Mouse (Mus musculus) liver, adult 2 months (tissue): Measurements from ENCODE around the gene A630023A22Rik. TPM values are rescaled to one million over a fixed set of nuclear protein-coding genes. Genes with fewer than 3 reads are reported as not detected.

Source experiments
- DNase-seq: peaks from one replicate; pipeline ENCODE4 v3.0.0-alpha.2; 2011; ENCODE audit warnings: low read depth, low spot score; ENCODE audit errors: extremely low read depth
- H3K27ac ChIP-seq: fragments of 200-500 bp; replicated peaks from 2 replicates; pipeline ENCODE4 v1.5.1; 2012; ENCODE audit warnings: low read depth, mild to moderate bottlenecking, control low read depth, inconsistent platforms, low read length; ENCODE audit not compliant: insufficient read depth
- H3K27me3 ChIP-seq: fragments of 200-500 bp; 2 replicates; pipeline ENCODE4 v1.6.1; 2012; ENCODE audit warnings: mild to moderate bottlenecking, moderate library complexity, low read length, inconsistent platforms; ENCODE audit not compliant: control insufficient read depth, insufficient read depth
- H3K36me3 ChIP-seq: fragments of 200-500 bp; 2 replicates; pipeline ENCODE4 v1.6.1; 2012; ENCODE audit warnings: low read length, inconsistent platforms; ENCODE audit not compliant: control insufficient read depth, insufficient read depth
- H3K4me1 ChIP-seq: fragments of 200-500 bp; 2 replicates; pipeline ENCODE4 v1.6.1; 2011; ENCODE audit warnings: low read length; ENCODE audit not compliant: control insufficient read depth, insufficient read depth
- H3K4me3 ChIP-seq: fragments of 200-500 bp; 2 replicates; pipeline ENCODE4 v1.5.1; 2011; ENCODE audit warnings: low read depth, mild to moderate bottlenecking, control low read depth, low read length, moderate library complexity; ENCODE audit not compliant: insufficient read depth
- H3K79me2 ChIP-seq: fragments of 200-500 bp; 2 replicates; pipeline ENCODE4 v1.6.1; 2012; ENCODE audit warnings: inconsistent platforms, mild to moderate bottlenecking, low read length, moderate library complexity; ENCODE audit not compliant: control insufficient read depth, insufficient read depth
- H3K9ac ChIP-seq: fragments of 200-500 bp; 2 replicates; pipeline ENCODE4 v1.6.1; 2012; ENCODE audit warnings: low read depth, mild to moderate bottlenecking, control low read depth, inconsistent platforms, low read length
- CTCF ChIP-seq: fragments of 200-500 bp; IDR thresholded peaks from 2 replicates; pipeline ENCODE4 v1.5.1; 2011; ENCODE audit warnings: low read depth, low read length, control low read depth
- POLR2A ChIP-seq: fragments of 200-500 bp; IDR thresholded peaks from 2 replicates; pipeline ENCODE4 v1.6.1; 2011; ENCODE audit warnings: low read length, control low read depth; ENCODE audit not compliant: insufficient read depth; ENCODE audit errors: extremely low read depth
- WGBS: fragments of 180-500 bp; shearing (Covaris S2); methylation state at CpG from one replicate; pipeline ENCODE4 v1.1.7; 2018; 5-methylcytosine and 5-hydroxymethylcytosine counted together
- polyA plus RNA-seq: library from polyadenylated mRNA; depleted of rRNA; stranded (reverse); fragments of >200 nt; gene quantifications from 2 replicates; pipeline ENCODE4 v1.2.3, GENCODE M21; 2012
- total RNA-seq: library from RNA; depleted of rRNA; stranded (reverse); fragments of >200 nt; gene quantifications from 2 replicates; pipeline ENCODE4 v1.2.3, GENCODE M21; 2014

The A630023A22Rik gene
- total and polyA plus RNA-seq, 2 experiments, result not detected

DNA sequence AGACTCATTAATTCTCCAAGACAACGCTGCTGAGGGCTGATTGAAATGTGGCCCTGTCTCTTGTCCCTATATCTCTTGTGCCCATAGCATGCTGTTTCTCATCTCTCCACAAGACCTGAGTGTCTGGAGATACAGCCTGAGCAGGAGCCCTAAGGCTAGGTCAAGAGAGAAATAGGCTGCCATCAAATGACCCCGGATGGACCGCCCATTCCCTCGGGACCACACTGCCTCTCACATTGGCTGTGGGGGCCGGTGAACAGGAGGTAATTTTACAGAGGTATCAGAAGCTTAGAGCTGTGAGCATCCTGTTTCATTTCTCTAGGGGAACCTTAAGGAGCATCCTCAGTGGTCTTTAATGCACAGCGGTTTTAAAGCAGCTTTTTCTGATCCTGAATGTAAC, 28.7 kb upstream of the A630023A22Rik start:
- 81% methylated on average over 6 of the region's 6 CpGs for WGBS
- Histone ChIP-seq H3K9ac (no peak overlapping the region), H3K4me3 (no peak overlapping the region), H3K4me1 (no peaks in the 10 kb centered on the region), H3K36me3 (no peaks in the 10 kb centered on the region), H3K27ac (no peak overlapping the region), H3K79me2 (no peaks in the 10 kb centered on the region), H3K27me3 (no peaks in the 10 kb centered on the region)
- no peak for DNase-seq
- no peak for TF ChIP-seq CTCF
- no peak for TF ChIP-seq POLR2A

- no peaks in the 10 kb centered on the region for H3K27me3 ChIP-seq
- no peaks in the 10 kb centered on the region for H3K79me2 ChIP-seq
- no peak overlapping the region for H3K9ac ChIP-seq
- no peaks in the 10 kb centered on the region for H3K36me3 ChIP-seq
- H3K27ac ChIP-seq, result no peak overlapping the region
- no peak overlapping the region for H3K4me3 ChIP-seq
- TF ChIP-seq CTCF (no peak), POLR2A (no peak)
- no peak for DNase-seq
- WGBS, result 94% methylated on average over 4 of the region's 4 CpGs
- no peaks in the 10 kb centered on the region for H3K4me1 ChIP-seq
Measured at GRCm38 (mm10) chr14:34121691-34122090, 19.1 kb upstream of the A630023A22Rik start.

GRCm38 (mm10) chr14:34120923-34121351, 18.4 kb upstream of the A630023A22Rik start:
- Histone ChIP-seq H3K27me3 (no peaks in the 10 kb centered on the region), H3K79me2 (no peaks in the 10 kb centered on the region), H3K27ac (no peak overlapping the region), H3K4me1 (no peaks in the 10 kb centered on the region), H3K4me3 (no peak overlapping the region), H3K9ac (no peak overlapping the region), H3K36me3 (no peaks in the 10 kb centered on the region)
- WGBS, result 93% methylated on average over 3 of the region's 3 CpGs
- no peak for DNase-seq
- TF ChIP-seq POLR2A, result no peak
- TF ChIP-seq CTCF, result no peak

DNA sequence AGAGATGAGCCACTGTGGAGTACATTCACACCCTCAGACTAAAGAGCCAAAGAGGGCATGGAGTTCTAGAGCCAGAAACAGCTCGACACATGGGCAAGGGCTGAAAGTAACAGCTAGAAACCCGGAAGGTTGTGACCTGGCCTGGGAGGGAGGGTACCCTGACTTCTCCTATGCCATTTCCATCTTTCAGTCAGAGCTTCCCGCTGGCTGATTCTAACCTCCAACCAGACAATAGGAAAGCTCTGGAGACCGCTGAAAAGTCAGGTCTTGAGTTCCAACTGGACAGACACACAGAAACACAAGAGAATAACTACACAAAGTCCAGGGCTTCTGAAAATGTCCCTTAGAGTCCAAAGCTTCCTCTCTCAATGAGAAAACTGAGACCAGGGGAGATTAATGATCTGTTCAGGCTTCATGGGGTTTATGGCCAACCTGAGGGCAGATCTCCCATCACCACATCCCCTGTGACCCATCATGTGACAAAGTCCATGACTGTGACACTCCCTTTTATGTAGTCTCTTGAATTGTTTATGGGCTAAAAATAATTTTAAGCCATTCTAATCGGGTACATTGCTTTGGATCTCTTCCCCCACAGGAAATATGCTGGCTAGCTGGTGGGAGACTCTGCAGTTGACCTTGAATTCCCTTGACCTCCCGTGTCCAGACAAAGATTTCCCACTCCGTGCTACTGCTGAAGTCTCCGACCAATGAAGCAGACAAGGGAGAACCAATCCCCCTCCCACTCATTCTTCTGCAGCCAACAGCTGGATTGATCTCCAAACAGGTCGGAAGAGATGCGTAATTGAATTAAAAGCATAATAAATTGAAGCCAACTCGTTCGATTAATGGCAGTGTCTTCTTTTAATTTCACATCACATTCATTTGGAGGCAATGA, 17.7 kb upstream of the A630023A22Rik start:
- no peaks in the 10 kb centered on the region for H3K36me3 ChIP-seq
- H3K79me2 ChIP-seq, result no peaks in the 10 kb centered on the region
- no peaks in the 10 kb centered on the region for H3K27me3 ChIP-seq
- H3K27ac ChIP-seq, result no peak overlapping the region
- 70% methylated on average over 12 of the region's 12 CpGs for WGBS
- TF ChIP-seq CTCF (no peak), POLR2A (no peak)
- no peak overlapping the region for H3K9ac ChIP-seq
- peak; percentile 3 for DNase-seq
- no peak overlapping the region for H3K4me3 ChIP-seq
- no peaks in the 10 kb centered on the region for H3K4me1 ChIP-seq

DNA sequence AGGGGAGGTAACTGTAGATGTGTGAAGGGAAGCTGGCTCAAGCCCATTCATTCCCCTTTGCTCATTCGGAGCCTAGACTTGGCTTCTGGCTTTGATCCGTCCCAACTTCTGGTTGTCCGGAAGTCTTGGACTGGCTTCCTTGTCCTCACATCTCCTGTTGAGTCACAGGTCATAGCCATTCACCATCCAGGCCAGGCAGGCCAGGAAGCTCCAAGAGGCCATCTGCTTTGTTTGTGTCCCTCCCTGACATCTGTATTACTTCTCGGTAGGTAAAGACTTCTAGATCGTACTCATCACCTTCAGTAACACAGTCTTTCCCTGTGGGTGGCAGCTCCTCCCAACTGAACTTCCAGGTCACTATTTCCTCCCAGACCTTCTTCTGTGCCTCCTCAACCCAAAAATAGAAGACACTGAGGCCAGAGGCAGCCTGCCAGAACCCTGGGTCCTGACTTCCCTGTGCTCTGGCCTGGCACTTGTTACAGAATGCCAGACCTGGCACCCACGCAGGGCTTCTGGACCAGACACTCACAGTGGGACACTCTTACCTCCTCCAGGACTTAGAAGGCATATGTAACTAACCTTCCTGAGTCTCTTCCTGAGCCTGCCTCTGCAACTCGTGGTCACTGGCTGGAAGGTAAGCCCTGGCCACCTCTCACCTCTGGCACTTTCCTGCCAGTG, 16.6 kb upstream of the A630023A22Rik start:
- H3K36me3 ChIP-seq, result no peaks in the 10 kb centered on the region
- no peaks in the 10 kb centered on the region for H3K4me1 ChIP-seq
- no peaks in the 10 kb centered on the region for H3K27me3 ChIP-seq
- 65% methylated on average over 7 of the region's 7 CpGs for WGBS
- no peak overlapping the region for H3K4me3 ChIP-seq
- H3K79me2 ChIP-seq, result no peaks in the 10 kb centered on the region
- DNase-seq, result no peak
- no peak overlapping the region for H3K9ac ChIP-seq
- TF ChIP-seq POLR2A, result no peak
- H3K27ac ChIP-seq, result no peak overlapping the region

DNA sequence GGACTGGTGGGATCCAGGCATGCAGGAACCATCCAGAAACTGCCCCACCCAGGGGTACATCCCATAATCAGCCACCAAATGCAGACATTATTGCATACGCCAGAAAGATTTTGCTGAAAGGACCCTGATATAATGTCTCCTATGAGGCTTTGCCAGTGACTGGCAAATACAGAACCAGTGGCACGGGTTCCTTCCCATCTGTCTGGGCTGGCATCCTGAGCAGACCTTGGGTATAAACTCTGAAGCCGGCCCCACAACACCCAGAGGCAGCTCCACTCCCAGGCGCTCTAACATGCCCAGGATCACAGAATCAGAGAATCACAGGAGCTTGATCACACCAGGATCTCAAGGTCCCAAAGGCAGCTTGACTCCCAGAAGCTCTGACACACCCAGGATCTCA, 11.8 kb upstream of the A630023A22Rik start:
- Histone ChIP-seq H3K79me2 (no peaks in the 10 kb centered on the region), H3K27me3 (no peaks in the 10 kb centered on the region), H3K36me3 (no peaks in the 10 kb centered on the region), H3K4me1 (no peaks in the 10 kb centered on the region), H3K27ac (no peak overlapping the region), H3K4me3 (no peak overlapping the region), H3K9ac (no peak overlapping the region)
- TF ChIP-seq POLR2A (no peak), CTCF (no peak)
- WGBS, result 84% methylated on average over 4 of the region's 4 CpGs
- no peak for DNase-seq
